Mouse (Mus musculus): ENCODE data around the gene Qsox2.
A peak's percentile ranks its signal among the peaks of the same experiment; 100 is the strongest.

Gene Qsox2

DNA sequence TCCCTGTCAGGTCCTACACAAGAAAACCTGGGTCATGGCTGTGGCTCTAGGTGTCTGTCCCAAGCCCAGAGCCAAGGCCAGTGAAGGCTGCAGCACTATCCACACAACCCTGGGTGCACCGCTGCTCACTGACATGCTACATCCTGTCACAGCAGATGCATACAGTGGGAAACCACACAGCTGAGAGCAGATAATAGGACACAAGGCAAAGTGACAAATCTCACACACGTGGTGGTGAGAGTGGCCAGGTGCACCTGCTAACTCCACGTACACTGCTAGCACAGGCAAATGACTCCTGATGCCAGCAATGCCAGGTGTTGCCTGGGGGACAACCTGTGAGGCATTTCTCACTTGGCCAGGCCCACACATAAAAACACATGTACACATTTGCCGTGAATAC is 12.1 kb downstream of the Qsox2 start:
- DNase-seq (ENCODE audit: low spot score) = no peak

GRCm38 (mm10) chr2:26223961-26224360 is 13.4 kb downstream of the Qsox2 start:
- no peak for DNase-seq (ENCODE audit: low spot score)

DNA sequence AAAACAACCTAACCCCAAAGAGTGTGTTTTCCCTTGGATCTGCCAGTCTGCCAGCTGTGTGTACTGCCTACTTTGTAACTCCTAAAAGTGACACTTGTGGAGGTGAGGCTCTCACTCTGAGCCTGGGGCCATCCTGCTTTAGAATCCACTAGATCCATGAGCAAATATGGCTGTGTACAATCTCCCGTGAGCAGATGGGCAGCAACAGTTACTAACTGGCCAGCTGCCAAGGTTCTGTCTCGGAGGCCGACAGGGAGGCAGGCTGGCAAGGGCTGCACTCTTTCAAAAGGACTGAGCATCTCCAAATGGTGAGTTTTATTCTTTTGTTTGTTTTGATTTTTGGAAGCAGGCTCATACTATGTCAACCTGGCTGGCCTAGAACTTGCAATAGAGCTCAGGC is 22.8 kb downstream of the Qsox2 start:
- DNase-seq (ENCODE audit: low spot score) = peak; percentile 73

GRCm38 (mm10) chr2:26209566-26209965 is 27.8 kb downstream of the Qsox2 start:
- no peak for DNase-seq (ENCODE audit: low spot score)

DNA sequence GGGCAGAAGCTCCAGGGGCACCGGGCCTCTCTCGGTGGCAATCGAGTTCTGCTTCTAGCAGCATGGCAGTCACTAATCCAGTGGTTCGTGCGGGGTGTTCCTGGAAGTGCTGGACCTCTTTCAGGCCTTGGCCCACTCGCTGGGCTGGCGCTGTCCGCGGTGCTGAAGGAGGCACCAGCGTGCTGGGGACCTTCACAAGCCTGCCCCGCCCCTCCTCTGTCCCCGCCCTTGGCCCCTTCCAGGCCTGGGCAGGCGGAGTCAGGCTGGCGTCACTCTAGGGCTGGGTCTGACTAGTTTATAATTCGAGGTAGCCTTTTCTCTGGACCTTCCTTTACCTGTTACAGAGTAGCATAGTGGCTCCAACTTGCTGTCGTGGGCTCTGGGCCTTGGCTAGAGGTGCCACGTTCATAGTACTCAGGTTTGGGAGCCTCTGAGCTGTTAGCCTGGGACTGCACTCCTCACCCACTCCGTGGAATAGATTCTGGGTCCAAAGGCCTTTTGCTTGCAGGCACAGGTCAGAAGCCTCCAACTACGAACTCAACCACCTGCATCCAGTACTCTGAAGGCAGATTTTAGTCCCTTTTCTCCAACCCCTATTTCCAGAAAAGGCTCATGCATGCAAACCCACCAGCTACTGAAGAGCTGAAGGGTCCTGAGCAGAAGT is 29.1 kb downstream of the Qsox2 start, which contains the start of gene Lhx3:
Lhx3 (minus strand) TSS at position 164 of the 664 bp plus-strand sequence.
- no peak for DNase-seq (ENCODE audit: low spot score)

- DNase-seq (ENCODE audit: low spot score) = peak; percentile 33
These were observed 29.8 kb downstream of the Qsox2 start for GRCm38 (mm10) chr2:26207559-26207958.

DNA sequence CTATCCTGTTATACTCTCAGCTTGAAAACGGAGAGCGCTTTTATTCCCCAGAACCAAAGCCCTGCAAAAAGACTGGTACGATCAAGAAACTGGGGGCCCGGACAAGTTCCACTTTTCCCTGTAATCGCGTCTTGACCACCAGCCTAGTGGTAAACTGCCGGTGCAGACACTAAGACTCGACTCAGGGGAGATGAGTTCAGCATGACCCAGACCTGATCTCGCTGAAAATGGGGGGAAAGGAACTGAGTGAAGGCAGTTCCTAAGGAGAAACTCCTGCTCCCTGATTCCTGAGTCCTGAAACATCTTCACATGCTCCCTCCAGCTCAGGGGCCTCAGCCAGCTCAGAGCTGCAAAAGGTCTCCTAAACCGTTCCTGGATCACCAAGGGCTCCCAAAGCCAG is 31.6 kb downstream of the Qsox2 start:
- no peak for DNase-seq (ENCODE audit: low spot score)

GRCm38 (mm10) chr2:26205126-26205525 is 32.2 kb downstream of the Qsox2 start:
- DNase-seq (ENCODE audit: low spot score) = no peak

DNA sequence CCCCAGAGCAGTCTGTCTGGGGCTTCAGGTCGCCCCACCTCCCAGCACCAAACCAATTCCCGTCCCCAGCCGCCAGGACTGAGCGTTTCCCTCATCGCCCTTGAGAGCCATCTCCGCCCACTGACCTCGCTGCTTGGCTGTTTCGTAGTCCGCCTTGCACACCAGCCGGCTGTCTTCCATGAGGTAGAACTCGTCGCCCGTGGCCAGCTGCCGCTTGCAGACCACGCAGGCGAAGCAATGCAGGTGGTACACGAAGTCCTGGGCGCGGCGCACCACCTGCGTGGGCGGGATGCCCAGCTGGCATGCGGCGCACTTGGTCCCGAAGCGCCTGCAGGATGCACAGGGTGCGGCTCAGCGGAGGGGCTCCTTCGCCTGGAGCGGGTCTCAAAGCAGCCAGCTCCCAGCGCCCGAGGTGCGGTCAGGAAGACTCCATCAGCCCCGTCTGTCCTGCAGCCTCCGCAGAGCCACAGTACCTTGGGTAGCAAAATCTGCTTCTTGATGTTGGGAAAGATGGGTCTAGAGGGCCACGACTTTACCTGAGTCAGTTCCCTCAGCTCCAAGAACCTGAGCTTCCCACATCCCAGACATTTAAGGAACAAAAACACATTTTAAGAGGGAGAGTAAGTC is 34.4 kb downstream of the Qsox2 start:
- no peak for DNase-seq (ENCODE audit: low spot score)

DNA sequence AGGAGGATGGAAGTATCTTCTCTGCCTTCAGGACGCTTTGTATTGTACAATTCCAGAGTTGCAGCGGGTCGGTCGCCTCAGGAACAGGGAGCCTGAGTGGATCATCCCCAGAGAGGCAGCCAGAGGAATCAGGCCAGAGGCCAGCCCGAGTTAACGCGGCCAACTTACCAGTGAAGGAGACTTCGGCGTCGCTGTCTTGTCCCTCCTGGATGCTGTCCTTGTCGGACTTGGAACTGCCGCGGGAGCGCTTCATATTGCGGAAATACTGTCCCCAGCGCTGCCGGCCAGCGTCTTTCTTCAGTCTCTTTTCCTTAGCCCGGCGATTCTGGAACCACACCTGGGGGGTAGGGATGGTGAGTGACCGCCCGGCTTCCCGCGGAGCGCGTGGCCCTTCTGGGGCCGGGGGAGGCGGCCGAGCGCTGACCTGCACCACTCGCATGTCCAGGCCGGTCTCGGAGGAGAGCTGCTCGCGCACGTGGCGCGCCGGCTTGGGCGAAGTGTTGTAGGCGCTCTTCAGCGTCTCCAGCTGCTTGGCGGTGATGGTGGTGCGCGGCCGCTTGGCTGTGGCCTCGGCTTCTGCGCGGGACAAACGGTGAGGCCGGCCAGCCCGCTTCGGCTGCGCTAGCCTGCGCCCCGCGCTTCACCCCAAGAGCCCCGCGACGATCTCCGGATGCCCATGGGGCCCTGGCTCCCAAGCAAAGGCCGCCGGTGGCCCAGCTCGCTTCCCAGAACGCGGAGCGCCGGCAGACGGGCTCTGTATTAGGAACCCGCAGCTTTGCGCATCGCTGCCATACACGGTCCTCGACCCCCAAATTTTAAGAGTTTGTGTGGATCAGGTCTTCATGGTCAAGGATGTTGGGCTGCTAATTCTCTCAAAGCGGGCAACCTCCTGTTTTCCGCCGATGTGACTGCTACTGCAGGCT is 35.1 kb downstream of the Qsox2 start:
- DNase-seq (ENCODE audit: low spot score) = no peak

DNA sequence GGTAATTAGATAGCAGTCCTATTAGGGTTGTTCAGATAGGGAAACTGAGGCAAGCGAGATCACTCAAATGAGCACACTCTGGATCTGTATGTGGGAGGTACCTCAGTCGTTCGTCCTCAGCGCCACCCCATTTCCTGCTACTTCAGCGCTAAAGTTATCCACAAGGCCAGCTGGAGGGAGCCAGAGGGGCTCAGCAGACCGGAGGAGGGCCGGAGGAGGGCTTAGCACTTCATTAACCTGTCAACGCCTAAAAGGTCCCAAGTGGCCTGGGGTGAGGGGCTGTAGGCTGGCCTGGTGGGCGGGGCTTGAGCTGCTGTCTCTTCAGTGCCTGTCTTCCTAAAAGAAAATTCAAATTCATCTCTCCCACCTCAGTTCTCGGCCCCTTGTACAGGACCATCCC is 38.8 kb downstream of the Qsox2 start:
- DNase-seq (ENCODE audit: low spot score) = no peak

GRCm38 (mm10) chr2:26194552-26195339 is 42.6 kb downstream of the Qsox2 start:
- DNase-seq (ENCODE audit: low spot score) = no peak

DNA sequence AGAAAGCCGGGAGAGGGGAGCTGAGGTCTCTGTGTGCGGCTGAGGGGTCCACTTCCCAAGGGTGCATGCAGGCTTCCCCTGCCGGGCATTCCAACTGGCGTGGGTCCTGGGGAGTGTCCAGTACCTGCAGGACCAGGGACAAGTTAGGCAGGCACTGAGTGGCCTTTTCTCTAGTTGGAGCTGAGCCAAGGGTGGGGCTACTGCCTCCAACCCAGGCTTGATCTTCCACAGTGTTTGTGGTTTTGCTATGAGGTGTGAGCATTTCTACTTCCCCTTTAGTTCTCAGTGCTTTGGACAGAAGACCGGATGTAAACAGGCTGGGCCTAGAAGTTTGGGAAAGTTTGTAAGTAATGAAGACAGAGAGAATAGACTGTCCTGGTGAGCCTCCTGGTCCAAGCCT is 48.8 kb downstream of the Qsox2 start:
- no peak for DNase-seq (ENCODE audit: low spot score)

GRCm38 (mm10) chr2:26184352-26184751 is 53.0 kb downstream of the Qsox2 start:
- no peak for DNase-seq (ENCODE audit: low spot score)

DNA sequence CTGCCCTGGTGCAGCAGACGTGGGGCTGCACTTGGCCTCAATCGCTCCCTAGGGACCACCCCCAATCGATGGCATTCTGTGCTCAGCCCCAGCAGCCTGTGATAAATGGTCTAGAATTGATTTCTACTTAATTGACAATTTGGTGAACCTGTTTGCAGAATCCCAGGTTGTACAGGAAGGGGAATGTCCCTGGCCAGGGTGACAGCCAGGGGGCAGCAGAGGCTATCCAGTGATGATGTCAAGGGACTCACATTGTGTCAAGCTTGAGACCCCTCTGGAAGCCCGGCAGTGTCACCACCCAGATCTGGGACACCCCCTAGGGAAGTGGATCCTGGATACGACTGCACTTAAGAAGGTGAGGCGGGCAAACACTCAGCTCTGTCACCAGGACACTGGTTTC is 54.7 kb downstream of the Qsox2 start:
- peak; percentile 38 for DNase-seq (ENCODE audit: low spot score)

- no peak for DNase-seq (ENCODE audit: low spot score)
These were observed 60.1 kb downstream of the Qsox2 start for GRCm38 (mm10) chr2:26177189-26177588.

DNA sequence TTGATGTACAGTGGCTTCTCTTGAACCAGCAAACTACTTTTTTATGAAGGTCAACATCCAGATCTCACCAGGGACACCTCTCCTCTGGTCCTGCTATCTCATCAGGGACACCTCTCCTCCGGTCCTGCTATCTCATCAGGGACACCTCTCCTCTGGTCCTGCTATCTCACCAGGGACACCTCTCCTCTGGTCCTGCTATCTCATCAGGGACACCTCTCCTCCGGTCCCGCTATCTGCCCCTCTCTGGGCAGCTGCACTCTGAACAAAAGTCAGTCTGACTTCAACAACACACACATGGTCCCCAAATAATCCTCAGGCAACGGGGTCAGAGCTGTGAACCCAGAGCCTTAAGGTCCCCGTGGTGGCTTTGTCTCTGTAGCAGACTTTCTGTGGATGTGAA is 60.6 kb downstream of the Qsox2 start:
- no peak for DNase-seq (ENCODE audit: low spot score)

GRCm38 (mm10) chr2:26175191-26175590 is 62.1 kb downstream of the Qsox2 start:
- DNase-seq (ENCODE audit: low spot score) = no peak

DNA sequence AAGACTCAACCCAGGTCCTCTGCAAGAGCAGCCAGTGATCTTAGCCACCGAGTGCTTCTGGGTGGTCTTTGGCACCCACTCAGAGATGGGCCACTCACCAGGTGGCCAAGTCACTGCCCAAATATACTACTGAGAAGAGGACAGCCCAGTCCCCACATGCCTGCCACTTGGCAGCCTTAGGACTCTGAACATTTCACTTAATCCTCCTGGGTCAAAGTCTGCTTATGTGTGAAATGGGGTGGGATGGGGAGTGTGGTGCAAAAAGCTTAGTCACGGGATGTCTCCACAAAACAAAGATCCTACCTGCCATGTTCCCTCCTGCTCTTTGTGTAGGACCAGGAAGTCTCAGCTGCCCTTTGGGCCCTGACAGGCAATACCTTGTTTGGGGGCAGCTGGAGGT is 65.2 kb downstream of the Qsox2 start:
- DNase-seq (ENCODE audit: low spot score) = no peak

DNA sequence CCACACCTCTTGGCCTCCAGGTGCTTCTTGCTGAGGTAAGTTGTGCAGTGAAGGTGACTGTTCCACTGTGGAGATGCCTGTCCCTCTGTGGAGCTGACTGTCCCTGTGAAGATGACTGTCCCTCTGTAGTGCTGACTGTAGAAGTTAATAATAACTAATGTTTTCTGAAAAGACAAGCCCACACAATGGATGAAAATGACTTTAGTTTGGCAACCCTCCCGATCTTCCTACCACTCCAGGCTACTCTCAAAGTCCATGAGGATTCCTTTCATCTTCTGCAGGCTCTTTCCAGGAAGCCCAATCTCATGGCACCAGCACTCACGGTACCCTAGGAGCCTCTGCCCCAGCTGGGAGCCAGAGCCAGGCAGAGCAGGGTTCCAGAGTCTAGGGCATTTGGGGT is 66.9 kb downstream of the Qsox2 start:
- no peak for DNase-seq (ENCODE audit: low spot score)

- DNase-seq (ENCODE audit: low spot score) = no peak
These were observed 68.3 kb downstream of the Qsox2 start for GRCm38 (mm10) chr2:26168843-26169579.

All from MN1 (cell line).